Mouse (Mus musculus): ENCODE measurements around the gene Tor4a.

The Tor4a gene

DNA sequence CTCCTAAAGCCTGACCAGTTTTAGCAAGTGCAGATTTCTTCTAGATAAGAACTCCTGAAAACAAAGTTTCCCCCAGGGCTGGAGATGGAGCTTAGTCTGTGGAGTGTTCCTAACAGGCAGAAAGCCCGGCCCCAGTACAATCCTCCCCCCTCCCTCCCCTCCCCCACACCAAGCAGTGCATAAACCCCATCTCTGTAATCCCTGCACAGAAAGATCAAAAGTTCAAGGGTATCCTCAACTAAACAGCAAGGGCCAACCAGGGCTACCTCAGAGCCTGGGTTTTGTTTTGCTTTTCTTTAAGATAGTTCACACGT is 28.1 kb downstream of the Tor4a start:
- DNase-seq: no peak

GRCm38 (mm10) chr2:25167919-25168664 is 28.6 kb downstream of the Tor4a start:
- peak in 1 of 2 experiments; percentile 58 for DNase-seq

- no peak for DNase-seq
Measured at GRCm38 (mm10) chr2:25167481-25167880, 29.2 kb downstream of the Tor4a start.

DNA sequence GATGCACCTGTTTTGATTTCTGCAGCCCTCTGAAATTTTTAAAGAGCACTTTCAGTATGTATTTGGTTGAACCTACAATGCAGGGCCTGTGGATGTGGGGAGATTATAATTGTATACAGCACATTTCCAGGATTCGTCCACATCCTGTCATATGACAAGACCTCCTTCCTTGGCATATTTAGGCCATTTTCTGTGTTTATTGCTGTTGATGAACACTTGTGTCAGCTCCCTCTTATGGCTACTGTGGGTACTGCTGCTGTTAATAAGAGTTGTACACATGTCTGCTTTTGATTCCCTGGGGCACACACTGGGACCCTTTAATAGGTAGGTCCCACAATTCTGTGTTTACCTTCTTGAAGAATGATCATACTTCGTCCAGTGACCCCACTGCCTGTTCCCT is 39.0 kb downstream of the Tor4a start:
- peak in 1 of 2 experiments; percentile 42 for DNase-seq

- DNase-seq: no peak
Measured at GRCm38 (mm10) chr2:25156990-25157389, 39.7 kb downstream of the Tor4a start.

- no peak for DNase-seq
Measured at GRCm38 (mm10) chr2:25156177-25156576, 40.5 kb downstream of the Tor4a start.

DNA sequence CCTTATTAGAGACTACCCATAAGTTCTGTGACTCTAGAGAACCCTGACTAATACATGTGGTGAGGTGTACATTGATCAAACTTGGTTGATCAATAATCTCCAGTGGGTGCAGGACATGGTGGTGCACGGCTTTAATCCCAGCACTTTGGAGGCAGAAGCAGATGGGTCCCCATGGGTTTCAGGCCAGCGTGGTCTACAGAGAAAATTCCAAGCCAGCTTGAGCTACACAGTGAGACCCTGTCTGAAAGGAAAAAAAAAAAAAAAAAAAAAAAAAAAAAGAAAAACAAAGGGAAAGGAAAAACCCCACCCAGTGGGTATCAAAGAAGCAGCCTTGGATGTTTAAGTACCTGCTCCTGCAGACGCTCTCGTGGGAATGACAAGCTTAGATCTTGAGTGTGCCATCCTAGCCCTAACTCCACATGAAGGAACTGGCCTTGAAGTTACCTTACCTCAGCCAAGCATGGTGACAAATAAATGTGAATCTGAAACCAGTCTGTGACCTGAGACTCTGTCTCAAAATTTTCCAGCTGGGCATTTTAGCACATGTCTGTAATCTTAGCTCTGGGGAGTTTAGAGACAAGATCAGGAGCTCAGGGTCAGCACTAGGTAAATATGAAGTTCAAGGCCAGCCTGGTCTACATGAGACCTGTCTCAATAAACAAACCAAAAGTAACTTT is 45.3 kb downstream of the Tor4a start:
- DNase-seq: no peak

GRCm38 (mm10) chr2:25149643-25150042 is 47.0 kb downstream of the Tor4a start:
- no peak for DNase-seq

- DNase-seq: no peak
Measured at GRCm38 (mm10) chr2:25147892-25148291, 48.8 kb downstream of the Tor4a start.

- DNase-seq: no peak
Measured at GRCm38 (mm10) chr2:25147398-25147797, 49.3 kb downstream of the Tor4a start.

GRCm38 (mm10) chr2:25145346-25145745 is 51.3 kb downstream of the Tor4a start:
- no peak for DNase-seq
